Mouse (Mus musculus): ENCODE results near the gene Exoc7. TPM values are rescaled to one million over a fixed set of nuclear protein-coding genes. Genes with fewer than 3 reads are reported as not detected.

The Exoc7 gene
- polyA plus RNA-seq, 1 experiment = 24.1 TPM

GRCm38 (mm10) chr11:116311169-116311568, 4.1 kb upstream of the Exoc7 start:
- no peak overlapping the region for H3K27ac ChIP-seq (ENCODE audit: insufficient read depth, low read depth, low read length)
- TF ChIP-seq POLR2A (IDR thresholded peaks at IDR 0.05; ENCODE audit: low read depth, low read length) = no peak
- TF ChIP-seq CTCF (IDR thresholded peaks at IDR 0.05; ENCODE audit: extremely low read depth, insufficient read length, insufficient replicate concordance, low read depth, low read length) = no peak
- no peaks in the 10 kb centered on the region for H3K36me3 ChIP-seq (ENCODE audit: control insufficient read depth, insufficient read depth, low read length)
- H3K4me3 ChIP-seq (ENCODE audit: low read depth, low read length) = no peak overlapping the region
- H3K27me3 ChIP-seq (ENCODE audit: control insufficient read depth, insufficient read depth, low read length) = no peaks in the 10 kb centered on the region
- WGBS = 36% methylated on average over 8 of the region's 8 CpGs
- peaks cover 3% of the 10 kb centered on the region; the same call in 1 of the 2 replicates for H3K4me1 ChIP-seq (ENCODE audit: control insufficient read depth, insufficient read depth, insufficient read length, low read length)

GRCm38 (mm10) chr11:116309601-116310000, 2.6 kb upstream of the Exoc7 start:
- Histone ChIP-seq H3K4me3 (ENCODE audit: low read depth, low read length) (no peak overlapping the region), H3K27ac (ENCODE audit: insufficient read depth, low read depth, low read length) (no peak overlapping the region), H3K36me3 (ENCODE audit: control insufficient read depth, insufficient read depth, low read length) (peaks cover 3% of the 10 kb centered on the region), H3K4me1 (ENCODE audit: control insufficient read depth, insufficient read depth, insufficient read length, low read length) (peaks cover 6% of the 10 kb centered on the region; the same call in 1 of the 2 replicates), H3K27me3 (ENCODE audit: control insufficient read depth, insufficient read depth, low read length) (no peaks in the 10 kb centered on the region)
- no peak for TF ChIP-seq POLR2A (IDR thresholded peaks at IDR 0.05; ENCODE audit: low read depth, low read length)
- no peak for TF ChIP-seq CTCF (IDR thresholded peaks at IDR 0.05; ENCODE audit: extremely low read depth, insufficient read length, insufficient replicate concordance, low read depth, low read length)
- 70% methylated on average over 3 of the region's 3 CpGs for WGBS

DNA sequence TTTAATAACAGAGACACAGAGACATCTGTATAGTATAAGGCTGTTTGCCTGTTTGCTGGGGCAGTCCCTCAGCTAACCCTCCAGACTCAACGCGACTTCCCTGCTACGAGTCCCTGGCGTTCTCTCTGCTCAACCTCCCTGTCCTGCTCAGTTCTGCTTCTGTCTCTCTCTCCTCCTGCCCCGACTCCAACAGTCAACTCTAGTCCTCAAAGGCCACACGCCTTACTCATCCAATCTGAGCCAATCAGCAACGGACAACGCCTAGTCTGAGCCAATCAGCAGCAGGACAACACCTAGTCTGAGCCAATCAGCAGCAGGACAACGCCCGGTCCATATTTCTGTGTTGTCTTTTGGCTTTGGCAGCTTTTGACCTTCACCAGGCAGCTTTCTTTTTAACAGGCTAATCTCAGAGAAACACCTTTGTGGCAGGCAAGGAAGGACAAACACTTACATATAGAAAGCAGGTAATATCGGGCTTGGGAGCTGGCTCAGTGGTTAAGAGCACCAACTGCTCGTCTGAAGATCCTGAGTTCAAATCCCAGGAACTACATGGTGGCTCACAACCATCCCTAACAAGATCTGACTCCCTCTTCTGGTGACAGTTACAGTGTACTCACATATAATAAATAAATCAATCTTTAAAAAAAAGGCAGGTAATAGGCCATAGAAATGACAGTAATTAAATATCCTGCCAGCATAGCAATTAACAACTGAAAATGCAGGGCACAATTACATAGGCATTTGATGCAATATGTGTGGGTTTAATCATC, 914 bp upstream of the Exoc7 start:
- no peaks in the 10 kb centered on the region for H3K27me3 ChIP-seq (ENCODE audit: control insufficient read depth, insufficient read depth, low read length)
- no peak overlapping the region for H3K4me3 ChIP-seq (ENCODE audit: low read depth, low read length)
- 87% methylated on average over 12 of the region's 12 CpGs for WGBS
- peaks cover 15% of the 10 kb centered on the region for H3K36me3 ChIP-seq (ENCODE audit: control insufficient read depth, insufficient read depth, low read length)
- peaks cover 6% of the 10 kb centered on the region; the same call in 1 of the 2 replicates for H3K4me1 ChIP-seq (ENCODE audit: control insufficient read depth, insufficient read depth, insufficient read length, low read length)
- TF ChIP-seq POLR2A (IDR thresholded peaks at IDR 0.05; ENCODE audit: low read depth, low read length) = no peak
- no peak for TF ChIP-seq CTCF (IDR thresholded peaks at IDR 0.05; ENCODE audit: extremely low read depth, insufficient read length, insufficient replicate concordance, low read depth, low read length)
- H3K27ac ChIP-seq (ENCODE audit: insufficient read depth, low read depth, low read length) = no peak overlapping the region

GRCm38 (mm10) chr11:116306126-116306982, 679 bp downstream of the Exoc7 start:
- under 1% methylated on average over 53 of the region's 53 CpGs for WGBS
- Histone ChIP-seq H3K27ac (ENCODE audit: insufficient read depth, low read depth, low read length) (no peak overlapping the region), H3K4me1 (ENCODE audit: control insufficient read depth, insufficient read depth, insufficient read length, low read length) (peaks cover 6% of the 10 kb centered on the region; the same call in 1 of the 2 replicates), H3K27me3 (ENCODE audit: control insufficient read depth, insufficient read depth, low read length) (no peaks in the 10 kb centered on the region), H3K4me3 (ENCODE audit: low read depth, low read length) (peak overlapping the region; percentile 86), H3K36me3 (ENCODE audit: control insufficient read depth, insufficient read depth, low read length) (peaks cover 20% of the 10 kb centered on the region)
- TF ChIP-seq POLR2A (IDR thresholded peaks at IDR 0.05; ENCODE audit: low read depth, low read length) (peak; percentile 36; the same call in 1 of the 2 replicates), CTCF (IDR thresholded peaks at IDR 0.05; ENCODE audit: extremely low read depth, insufficient read length, insufficient replicate concordance, low read depth, low read length) (no peak)

- no peak overlapping the region for H3K4me3 ChIP-seq (ENCODE audit: low read depth, low read length)
- H3K27me3 ChIP-seq (ENCODE audit: control insufficient read depth, insufficient read depth, low read length) = no peaks in the 10 kb centered on the region
- H3K36me3 ChIP-seq (ENCODE audit: control insufficient read depth, insufficient read depth, low read length) = peaks cover 23% of the 10 kb centered on the region
- peaks cover 6% of the 10 kb centered on the region; the same call in 1 of the 2 replicates for H3K4me1 ChIP-seq (ENCODE audit: control insufficient read depth, insufficient read depth, insufficient read length, low read length)
- TF ChIP-seq CTCF (IDR thresholded peaks at IDR 0.05; ENCODE audit: extremely low read depth, insufficient read length, insufficient replicate concordance, low read depth, low read length) = no peak
- no peak for TF ChIP-seq POLR2A (IDR thresholded peaks at IDR 0.05; ENCODE audit: low read depth, low read length)
- H3K27ac ChIP-seq (ENCODE audit: insufficient read depth, low read depth, low read length) = no peak overlapping the region
- 90% methylated on average over 2 of the region's 2 CpGs for WGBS
Observed at GRCm38 (mm10) chr11:116305423-116305822, 1.6 kb downstream of the Exoc7 start.

- H3K27me3 ChIP-seq (ENCODE audit: control insufficient read depth, insufficient read depth, low read length) = no peaks in the 10 kb centered on the region
- peaks cover 7% of the 10 kb centered on the region for H3K4me1 ChIP-seq (ENCODE audit: control insufficient read depth, insufficient read depth, insufficient read length, low read length)
- no peak overlapping the region for H3K27ac ChIP-seq (ENCODE audit: insufficient read depth, low read depth, low read length)
- peaks cover 31% of the 10 kb centered on the region for H3K36me3 ChIP-seq (ENCODE audit: control insufficient read depth, insufficient read depth, low read length)
- WGBS = 94% methylated on average over 6 of the region's 6 CpGs
- no peak overlapping the region for H3K4me3 ChIP-seq (ENCODE audit: low read depth, low read length)
- TF ChIP-seq POLR2A (IDR thresholded peaks at IDR 0.05; ENCODE audit: low read depth, low read length) = no peak
- TF ChIP-seq CTCF (IDR thresholded peaks at IDR 0.05; ENCODE audit: extremely low read depth, insufficient read length, insufficient replicate concordance, low read depth, low read length) = no peak
Observed at GRCm38 (mm10) chr11:116298621-116299020, 8.4 kb downstream of the Exoc7 start.

DNA sequence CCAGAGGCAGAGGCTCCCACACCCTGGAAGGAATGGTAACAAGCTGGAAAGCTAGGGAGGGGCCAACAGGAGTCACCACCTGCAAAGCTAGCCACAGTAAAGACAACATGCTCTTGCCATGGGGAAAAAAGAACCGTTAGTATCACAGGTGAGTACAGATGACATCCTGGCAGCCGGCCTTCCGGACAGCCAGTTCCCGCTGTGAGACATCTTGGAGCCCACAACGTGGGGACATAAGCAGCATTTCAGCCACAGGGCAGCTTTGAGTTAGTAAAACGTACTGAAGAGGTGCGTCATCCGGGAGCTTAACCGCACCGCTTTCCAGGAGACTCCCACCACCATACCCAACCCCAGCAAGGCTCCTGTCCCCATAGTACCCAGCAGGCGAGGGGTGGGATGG, 8.8 kb downstream of the Exoc7 start:
- H3K4me1 ChIP-seq (ENCODE audit: control insufficient read depth, insufficient read depth, insufficient read length, low read length) = peaks cover 9% of the 10 kb centered on the region
- TF ChIP-seq CTCF (IDR thresholded peaks at IDR 0.05; ENCODE audit: extremely low read depth, insufficient read length, insufficient replicate concordance, low read depth, low read length) = no peak
- 0 out of 2 replicates have a peak, but pooled peaks have one; percentile 0 for TF ChIP-seq POLR2A (IDR thresholded peaks at IDR 0.05; ENCODE audit: low read depth, low read length)
- H3K27me3 ChIP-seq (ENCODE audit: control insufficient read depth, insufficient read depth, low read length) = no peaks in the 10 kb centered on the region
- H3K27ac ChIP-seq (ENCODE audit: insufficient read depth, low read depth, low read length) = no peak overlapping the region
- 94% methylated on average over 11 of the region's 11 CpGs for WGBS
- peaks cover 27% of the 10 kb centered on the region for H3K36me3 ChIP-seq (ENCODE audit: control insufficient read depth, insufficient read depth, low read length)
- no peak overlapping the region for H3K4me3 ChIP-seq (ENCODE audit: low read depth, low read length)
